Mouse (Mus musculus): ENCODE measurements around the gene Tnfrsf17. TPM values are rescaled to one million over a fixed set of nuclear protein-coding genes. Genes with fewer than 3 reads are reported as not detected.
"Not testable (repeated sequence)": the region's sequence is repeated elsewhere in the genome, so short reads cannot be mapped to it uniquely, and the experiment has no call there.

The Tnfrsf17 gene
- polyA plus RNA-seq (2015; fragmentation: Nextera tagmentation; extraction: Ambion mirVana), result not detected in 2 replicates

GRCm38 (mm10) chr16:11313512-11313911 lies at the start of gene Tnfrsf17:
TSS of gene Tnfrsf17 (plus strand) at chr16:11313812.
- ATAC-seq (ENCODE audit: insufficient read depth, low FRiP score, low read depth), result no peak
- WGBS, result 71% methylated on average over 7 of the region's 7 CpGs

GRCm38 (mm10) chr16:11266556-11266955 lies 47.1 kb upstream of the Tnfrsf17 start:
- H3K27ac ChIP-seq, result no peak overlapping the region
- no peak overlapping the region for H3K4me3 ChIP-seq (replicated peaks)
- H3K4me1 ChIP-seq, result no peaks in the 10 kb centered on the region
- WGBS, result 86% methylated on average over 2 of the region's 2 CpGs
- no peak overlapping the region for H3K9ac ChIP-seq
- H3K9me3 ChIP-seq, result no peaks in the 10 kb centered on the region
- H3K27me3 ChIP-seq (replicated peaks), result no peaks in the 10 kb centered on the region
- ATAC-seq (ENCODE audit: insufficient read depth, low FRiP score, low read depth), result no peak
- H3K4me2 ChIP-seq, result no peak overlapping the region
- no peaks in the 10 kb centered on the region for H3K36me3 ChIP-seq

More at GRCm38 (mm10) chr16:11313512-11313911, at the start of gene Tnfrsf17:
- Histone ChIP-seq H3K36me3 (no peaks in the 10 kb centered on the region), H3K27ac (no peak within 1 kb of the TSS), H3K4me2 (no peak within 1 kb of the TSS), H3K4me3 (replicated peaks) (no peak within 1 kb of the TSS), H3K9ac (no peak within 1 kb of the TSS), H3K9me3 (no peaks in the 10 kb centered on the region), H3K27me3 (replicated peaks) (no peaks in the 10 kb centered on the region), H3K4me1 (no peaks in the 10 kb centered on the region)

GRCm38 (mm10) chr16:11269808-11270207 lies 43.8 kb upstream of the Tnfrsf17 start:
- Histone ChIP-seq H3K36me3 (no peaks in the 10 kb centered on the region), H3K4me1 (no peaks in the 10 kb centered on the region), H3K4me3 (replicated peaks) (no peak overlapping the region), H3K27ac (no peak overlapping the region), H3K9ac (no peak overlapping the region), H3K9me3 (no peaks in the 10 kb centered on the region), H3K27me3 (replicated peaks) (no peaks in the 10 kb centered on the region), H3K4me2 (no peak overlapping the region)
- WGBS, result 33% methylated on average over 6 of the region's 6 CpGs
- no peak for ATAC-seq (ENCODE audit: insufficient read depth, low FRiP score, low read depth)

- no peaks in the 10 kb centered on the region for H3K4me1 ChIP-seq
- no peaks in the 10 kb centered on the region for H3K9me3 ChIP-seq
- H3K4me3 ChIP-seq (replicated peaks), result no peak overlapping the region
- ATAC-seq (ENCODE audit: insufficient read depth, low FRiP score, low read depth), result peak; percentile 78; the same call in 1 of the 2 replicates
- 51% methylated on average over 2 of the region's 2 CpGs for WGBS
- H3K9ac ChIP-seq, result no peak overlapping the region
- no peaks in the 10 kb centered on the region for H3K36me3 ChIP-seq
- no peak overlapping the region for H3K4me2 ChIP-seq
- H3K27me3 ChIP-seq (replicated peaks), result no peaks in the 10 kb centered on the region
- no peak overlapping the region for H3K27ac ChIP-seq
These were observed 43.0 kb upstream of the Tnfrsf17 start for GRCm38 (mm10) chr16:11270642-11271041.

GRCm38 (mm10) chr16:11271073-11271472 lies 42.5 kb upstream of the Tnfrsf17 start:
- Histone ChIP-seq H3K27ac (no peak overlapping the region), H3K36me3 (no peaks in the 10 kb centered on the region), H3K27me3 (replicated peaks) (no peaks in the 10 kb centered on the region), H3K4me3 (replicated peaks) (no peak overlapping the region), H3K4me2 (no peak overlapping the region), H3K9ac (no peak overlapping the region), H3K9me3 (no peaks in the 10 kb centered on the region), H3K4me1 (no peaks in the 10 kb centered on the region)
- ATAC-seq (ENCODE audit: insufficient read depth, low FRiP score, low read depth), result no peak

GRCm38 (mm10) chr16:11276888-11277287 lies 36.7 kb upstream of the Tnfrsf17 start:
- Histone ChIP-seq H3K9me3 (no peaks in the 10 kb centered on the region), H3K4me2 (no peak overlapping the region), H3K27me3 (replicated peaks) (no peaks in the 10 kb centered on the region), H3K4me1 (no peaks in the 10 kb centered on the region), H3K4me3 (replicated peaks) (no peak overlapping the region), H3K27ac (no peak overlapping the region), H3K9ac (no peak overlapping the region), H3K36me3 (no peaks in the 10 kb centered on the region)
- no peak for ATAC-seq (ENCODE audit: insufficient read depth, low FRiP score, low read depth)
- 64% methylated on average over 3 of the region's 3 CpGs for WGBS

- H3K27me3 ChIP-seq (replicated peaks), result no peaks in the 10 kb centered on the region
- no peak overlapping the region for H3K4me3 ChIP-seq (replicated peaks)
- H3K9ac ChIP-seq, result no peak overlapping the region
- H3K4me2 ChIP-seq, result no peak overlapping the region
- no peak for ATAC-seq (ENCODE audit: insufficient read depth, low FRiP score, low read depth)
- WGBS, result 58% methylated on average over 6 of the region's 6 CpGs
- no peaks in the 10 kb centered on the region for H3K36me3 ChIP-seq
- H3K9me3 ChIP-seq, result no peaks in the 10 kb centered on the region
- H3K27ac ChIP-seq, result no peak overlapping the region
- H3K4me1 ChIP-seq, result no peaks in the 10 kb centered on the region
These were observed 34.8 kb upstream of the Tnfrsf17 start for GRCm38 (mm10) chr16:11278778-11279177.

GRCm38 (mm10) chr16:11282655-11283232 lies 30.9 kb upstream of the Tnfrsf17 start:
- no peak overlapping the region for H3K9ac ChIP-seq
- H3K27me3 ChIP-seq (replicated peaks), result no peaks in the 10 kb centered on the region
- no peak overlapping the region for H3K4me2 ChIP-seq
- H3K9me3 ChIP-seq, result no peaks in the 10 kb centered on the region
- no peak overlapping the region for H3K4me3 ChIP-seq (replicated peaks)
- no peak for ATAC-seq (ENCODE audit: insufficient read depth, low FRiP score, low read depth)
- H3K27ac ChIP-seq, result no peak overlapping the region
- no peaks in the 10 kb centered on the region for H3K4me1 ChIP-seq
- 81% methylated on average over 5 of the region's 5 CpGs for WGBS
- H3K36me3 ChIP-seq, result no peaks in the 10 kb centered on the region

GRCm38 (mm10) chr16:11284881-11285280 lies 28.7 kb upstream of the Tnfrsf17 start:
- H3K4me1 ChIP-seq, result no peaks in the 10 kb centered on the region
- no peaks in the 10 kb centered on the region for H3K27me3 ChIP-seq (replicated peaks)
- no peak overlapping the region for H3K4me3 ChIP-seq (replicated peaks)
- no peak overlapping the region for H3K9ac ChIP-seq
- H3K4me2 ChIP-seq, result no peak overlapping the region
- no peak overlapping the region for H3K27ac ChIP-seq
- WGBS, result 87% methylated on average over 2 of the region's 2 CpGs
- no peak for ATAC-seq (ENCODE audit: insufficient read depth, low FRiP score, low read depth)
- no peaks in the 10 kb centered on the region for H3K9me3 ChIP-seq
- no peaks in the 10 kb centered on the region for H3K36me3 ChIP-seq

- 89% methylated on average over 2 of the region's 2 CpGs for WGBS
- Histone ChIP-seq H3K9ac (no peak overlapping the region), H3K27me3 (replicated peaks) (no peaks in the 10 kb centered on the region), H3K4me1 (no peaks in the 10 kb centered on the region), H3K4me3 (replicated peaks) (no peak overlapping the region), H3K9me3 (no peaks in the 10 kb centered on the region), H3K36me3 (no peaks in the 10 kb centered on the region), H3K4me2 (no peak overlapping the region), H3K27ac (no peak overlapping the region)
- no peak for ATAC-seq (ENCODE audit: insufficient read depth, low FRiP score, low read depth)
These were observed 27.7 kb upstream of the Tnfrsf17 start for GRCm38 (mm10) chr16:11285949-11286348.

GRCm38 (mm10) chr16:11288873-11289272 lies 24.7 kb upstream of the Tnfrsf17 start:
- not testable (repeated sequence) for H3K27me3 ChIP-seq (replicated peaks); H3K27ac ChIP-seq; H3K4me2 ChIP-seq; H3K9ac ChIP-seq; ATAC-seq (ENCODE audit: insufficient read depth, low FRiP score, low read depth); H3K9me3 ChIP-seq; H3K36me3 ChIP-seq; H3K4me3 ChIP-seq (replicated peaks); H3K4me1 ChIP-seq
- WGBS, result 89% methylated on average over 8 of the region's 8 CpGs

GRCm38 (mm10) chr16:11295583-11295982 lies 18.0 kb upstream of the Tnfrsf17 start:
- not testable (repeated sequence) for H3K4me2 ChIP-seq; ATAC-seq (ENCODE audit: insufficient read depth, low FRiP score, low read depth); H3K9ac ChIP-seq; H3K27ac ChIP-seq; H3K4me1 ChIP-seq; H3K9me3 ChIP-seq; H3K36me3 ChIP-seq; H3K27me3 ChIP-seq (replicated peaks); H3K4me3 ChIP-seq (replicated peaks)
- whole genome bisulfite sequencing, result 78% methylated on average over 4 of the region's 4 CpGs

- WGBS, result 59% methylated on average over 1 of the region's 1 CpGs
- not testable (repeated sequence) for H3K4me1 ChIP-seq; H3K9ac ChIP-seq; H3K36me3 ChIP-seq; H3K9me3 ChIP-seq; H3K27me3 ChIP-seq (replicated peaks); H3K4me3 ChIP-seq (replicated peaks); H3K27ac ChIP-seq; ATAC-seq (ENCODE audit: insufficient read depth, low FRiP score, low read depth); H3K4me2 ChIP-seq
These were observed 15.9 kb upstream of the Tnfrsf17 start for GRCm38 (mm10) chr16:11297700-11298099.

Measured in stomach, embryonic 15.5 days (tissue).